Mouse (Mus musculus) heart, embryonic 15.5 days (tissue): ENCODE data around the gene Adgrg1. TPM values are rescaled to one million over a fixed set of nuclear protein-coding genes. Genes with fewer than 3 reads are reported as not detected.
A peak's percentile ranks its signal among the peaks of the same experiment; 100 is the strongest.

Experiments
- ATAC-seq: fragments of 200-750 bp; cut with Nextera tagmentation; replicated peaks from 2 replicates; pipeline ENCODE4 v1.8.0; 2017; ENCODE audit warnings: low read depth, moderate TSS enrichment; ENCODE audit not compliant: insufficient number of reproducible peaks, insufficient read depth, low FRiP score
- H3K27ac ChIP-seq: fragments of 300-500 bp; sonication (generic); 2 replicates; pipeline ENCODE4 v1.5.1; 2015; ENCODE audit warnings: mild to moderate bottlenecking, inconsistent platforms
- H3K27me3 ChIP-seq: fragments of 300-500 bp; sonication (generic); 2 replicates; pipeline ENCODE4 v1.6.1; 2015; ENCODE audit warnings: inconsistent platforms
- H3K36me3 ChIP-seq: fragments of 300-500 bp; sonication (generic); 2 replicates; pipeline ENCODE4 v1.6.1; 2015; ENCODE audit warnings: mild to moderate bottlenecking, inconsistent platforms
- H3K4me1 ChIP-seq: fragments of 300-500 bp; sonication (generic); replicated peaks from 2 replicates; pipeline ENCODE4 v1.6.1; 2015; ENCODE audit warnings: inconsistent platforms
- H3K4me2 ChIP-seq: fragments of 300-500 bp; sonication (generic); 2 replicates; pipeline ENCODE4 v1.6.1; 2015; ENCODE audit warnings: inconsistent platforms, mild to moderate bottlenecking, moderate library complexity
- H3K4me3 ChIP-seq: fragments of 300-500 bp; sonication (generic); 2 replicates; pipeline ENCODE4 v1.5.1; 2015; ENCODE audit warnings: mild to moderate bottlenecking, inconsistent platforms
- H3K9ac ChIP-seq: fragments of 300-500 bp; sonication (generic); 2 replicates; pipeline ENCODE4 v1.6.1; 2015; ENCODE audit warnings: mild to moderate bottlenecking, inconsistent platforms
- H3K9me3 ChIP-seq: fragments of 300-500 bp; sonication (generic); replicated peaks from 2 replicates; pipeline ENCODE4 v1.6.1; 2016; ENCODE audit warnings: inconsistent platforms
- WGBS: fragments of 180-500 bp; shearing (Covaris S2); methylation state at CpG from one replicate; pipeline ENCODE4 v1.1.7; 2015; ENCODE audit warnings: mixed read lengths; 5-methylcytosine and 5-hydroxymethylcytosine counted together
- polyA plus RNA-seq: library from polyadenylated mRNA; unstranded; fragments of >200 nt; fragmentation: Nextera tagmentation; extraction: Ambion mirVana; gene quantifications from 2 replicates; pipeline ENCODE4 v1.2.1, GENCODE M21; 2015

Adgrg1 gene
- polyA plus RNA-seq, 1 experiment from 2014 or later: 4.6 TPM

DNA sequence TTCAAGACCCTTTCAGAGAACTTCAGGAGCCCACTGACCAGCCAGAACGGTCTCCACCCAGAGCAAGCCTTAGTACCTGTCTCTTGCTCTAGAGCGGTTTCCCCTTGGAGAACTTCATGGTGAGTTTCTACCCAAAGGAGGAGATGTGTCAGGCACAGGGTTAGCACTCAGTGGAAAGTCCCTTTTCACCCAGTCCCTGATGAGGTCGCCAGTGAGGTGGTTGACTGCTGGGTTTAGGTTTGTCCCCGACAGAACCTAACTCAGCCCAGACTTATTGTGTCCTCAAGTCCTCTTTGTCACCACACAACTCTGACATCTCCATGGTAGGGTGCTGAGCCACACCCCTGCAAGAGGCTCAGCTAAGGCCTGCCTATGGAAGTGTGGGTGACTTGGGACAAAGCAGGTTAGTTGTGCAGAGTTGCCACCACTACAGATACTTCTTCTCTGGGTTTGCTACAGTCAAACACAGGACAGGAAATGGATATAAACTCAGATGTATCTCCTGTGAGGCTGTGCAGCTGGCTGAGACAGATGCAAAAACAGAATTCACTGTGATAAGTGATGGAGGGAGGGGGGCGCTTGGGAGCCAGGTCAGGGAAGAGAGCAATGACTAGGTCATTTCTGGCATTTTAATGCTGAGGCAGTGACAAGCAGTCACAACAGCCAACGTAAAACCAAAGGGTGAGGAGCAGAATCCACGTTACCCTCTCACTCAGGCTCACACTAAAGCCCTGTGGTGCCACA is 20.8 kb upstream of the Adgrg1 start:
- no peaks in the 10 kb centered on the region for H3K27me3 ChIP-seq
- no peak overlapping the region for H3K9ac ChIP-seq
- no peaks in the 10 kb centered on the region for H3K36me3 ChIP-seq
- 60% methylated on average over 7 of the region's 7 CpGs for whole genome bisulfite sequencing
- H3K4me1 ChIP-seq: peaks cover 27% of the 10 kb centered on the region
- H3K27ac ChIP-seq: peak overlapping the region; percentile 76
- no peak overlapping the region for H3K4me3 ChIP-seq
- H3K9me3 ChIP-seq: no peaks in the 10 kb centered on the region
- no peak overlapping the region for H3K4me2 ChIP-seq
- no peak for ATAC-seq

DNA sequence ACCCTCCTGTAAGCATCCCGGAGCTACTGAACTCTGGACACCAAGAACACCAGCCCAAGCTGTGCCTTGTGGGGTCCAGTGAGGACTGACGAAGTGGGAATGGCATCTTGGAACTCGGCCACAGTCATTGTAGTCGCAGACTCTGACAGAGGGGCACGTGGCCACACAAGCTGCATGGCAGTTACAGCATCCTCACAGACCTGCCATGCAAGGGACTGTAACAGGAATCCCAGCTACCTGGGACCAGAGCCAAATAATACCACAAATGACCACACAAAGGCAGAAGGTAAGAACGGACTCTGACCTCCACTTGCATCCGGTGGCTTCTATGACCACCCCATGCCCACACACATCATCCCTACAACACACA is 20.2 kb upstream of the Adgrg1 start:
- no peak overlapping the region for H3K9ac ChIP-seq
- H3K4me2 ChIP-seq: no peak overlapping the region
- H3K27ac ChIP-seq: peak overlapping the region; percentile 76
- H3K4me1 ChIP-seq: peaks cover 27% of the 10 kb centered on the region
- 38% methylated on average over 7 of the region's 7 CpGs for WGBS
- no peaks in the 10 kb centered on the region for H3K9me3 ChIP-seq
- H3K4me3 ChIP-seq: no peak overlapping the region
- ATAC-seq: peak; percentile 80
- H3K36me3 ChIP-seq: no peaks in the 10 kb centered on the region
- H3K27me3 ChIP-seq: no peaks in the 10 kb centered on the region

DNA sequence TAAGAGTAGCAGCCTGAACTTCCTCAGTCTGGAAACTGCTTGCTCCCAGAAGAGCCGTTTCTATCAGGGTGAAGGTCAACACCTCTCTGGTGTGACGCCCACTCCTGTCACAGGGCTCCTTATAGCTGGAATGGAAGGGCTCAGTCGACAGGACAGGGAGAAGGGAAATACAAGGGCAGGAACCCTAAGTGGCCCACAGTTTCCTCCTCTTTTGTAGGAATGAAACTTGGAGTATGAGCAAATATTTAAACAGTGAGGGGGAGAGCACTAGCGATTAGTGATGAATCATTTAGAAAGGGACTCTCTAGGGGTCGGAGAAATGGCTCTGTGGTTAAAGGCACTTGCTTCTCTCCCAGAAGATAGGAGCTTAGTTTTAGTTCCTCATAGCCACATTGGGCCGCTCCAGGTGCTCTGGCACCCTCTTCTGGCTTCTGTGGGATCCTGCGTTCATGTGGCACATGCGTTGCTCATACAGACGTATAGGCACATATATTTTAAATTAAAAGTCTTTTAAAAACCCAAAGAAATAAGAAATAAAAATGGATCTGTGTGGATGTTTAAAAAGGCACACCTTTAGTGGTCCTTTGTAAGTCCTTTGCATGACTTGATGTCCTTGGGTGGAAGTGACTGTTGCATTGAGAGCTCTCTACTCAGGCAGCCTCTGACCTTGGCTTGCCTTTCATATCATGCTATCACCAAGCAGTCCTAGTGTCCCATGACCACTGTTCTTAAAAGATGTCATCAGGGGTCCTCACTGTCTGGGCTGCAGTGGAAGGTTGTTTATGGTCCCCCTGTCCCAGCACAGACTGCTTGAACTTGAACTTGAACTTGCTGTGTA is 19.4 kb upstream of the Adgrg1 start:
- H3K4me1 ChIP-seq: peaks cover 25% of the 10 kb centered on the region
- no peaks in the 10 kb centered on the region for H3K27me3 ChIP-seq
- peak overlapping the region; percentile 76 for H3K27ac ChIP-seq
- no peak for ATAC-seq
- H3K4me2 ChIP-seq: no peak overlapping the region
- H3K36me3 ChIP-seq: no peaks in the 10 kb centered on the region
- H3K9ac ChIP-seq: no peak overlapping the region
- 19% methylated on average over 9 of the region's 9 CpGs for WGBS
- H3K4me3 ChIP-seq: no peak overlapping the region
- no peaks in the 10 kb centered on the region for H3K9me3 ChIP-seq

DNA sequence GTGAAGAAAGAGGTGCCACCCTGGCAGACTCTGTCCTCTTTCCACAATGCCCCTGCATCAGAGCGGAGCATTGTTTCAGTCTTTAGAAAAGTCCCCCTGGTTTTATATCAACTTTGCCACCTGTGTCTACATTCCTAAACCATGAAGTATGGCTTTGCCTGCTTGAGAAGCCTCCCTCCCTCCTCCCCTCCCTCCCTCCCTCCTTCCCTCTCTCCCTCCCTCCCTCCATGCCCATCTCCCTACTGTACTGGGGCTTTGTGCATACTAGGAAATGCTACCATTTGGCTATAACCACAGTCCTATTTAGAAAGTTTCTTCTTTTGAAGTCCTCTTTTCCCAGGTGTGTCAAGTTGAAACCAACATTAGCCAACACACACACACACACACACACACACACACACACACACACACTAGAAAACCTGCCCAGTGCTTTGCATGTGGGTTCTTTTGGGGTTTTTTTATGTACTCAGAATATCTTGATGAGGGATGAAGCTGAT is 18.4 kb upstream of the Adgrg1 start:
- 75% methylated on average over 1 of the region's 1 CpGs for WGBS
- no peak overlapping the region for H3K4me3 ChIP-seq
- no peak overlapping the region for H3K27ac ChIP-seq
- peaks cover 24% of the 10 kb centered on the region for H3K4me1 ChIP-seq
- no peaks in the 10 kb centered on the region for H3K9me3 ChIP-seq
- no peaks in the 10 kb centered on the region for H3K27me3 ChIP-seq
- H3K36me3 ChIP-seq: no peaks in the 10 kb centered on the region
- no peak overlapping the region for H3K4me2 ChIP-seq
- no peak overlapping the region for H3K9ac ChIP-seq
- ATAC-seq: no peak

DNA sequence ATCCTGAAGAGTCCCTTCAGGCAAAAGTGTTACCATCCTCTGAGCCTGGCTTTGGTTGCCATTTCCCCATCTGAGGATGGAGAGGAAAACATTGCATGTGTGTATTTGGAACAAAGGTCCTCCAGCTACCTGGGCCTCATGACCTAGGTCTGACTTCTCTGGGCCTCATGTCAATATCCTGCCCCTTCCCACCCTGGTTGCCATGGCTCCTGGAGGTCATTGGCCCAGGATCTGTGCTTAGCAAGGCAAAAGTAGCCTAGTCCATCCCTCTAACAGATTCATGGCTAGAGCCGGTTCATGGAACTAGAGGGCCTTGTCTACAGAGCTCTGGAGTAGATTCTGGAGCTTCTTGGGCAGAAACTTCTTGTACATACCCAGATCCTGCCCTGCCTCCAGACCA is 12.3 kb upstream of the Adgrg1 start:
- no peak overlapping the region for H3K4me2 ChIP-seq
- H3K4me1 ChIP-seq: peaks cover 4% of the 10 kb centered on the region; the same call in 1 of the 2 replicates
- no peak for ATAC-seq
- H3K27me3 ChIP-seq: no peaks in the 10 kb centered on the region
- H3K36me3 ChIP-seq: no peaks in the 10 kb centered on the region
- WGBS: 70% methylated on average over 1 of the region's 1 CpGs
- H3K4me3 ChIP-seq: no peak overlapping the region
- no peaks in the 10 kb centered on the region for H3K9me3 ChIP-seq
- H3K9ac ChIP-seq: no peak overlapping the region
- no peak overlapping the region for H3K27ac ChIP-seq

DNA sequence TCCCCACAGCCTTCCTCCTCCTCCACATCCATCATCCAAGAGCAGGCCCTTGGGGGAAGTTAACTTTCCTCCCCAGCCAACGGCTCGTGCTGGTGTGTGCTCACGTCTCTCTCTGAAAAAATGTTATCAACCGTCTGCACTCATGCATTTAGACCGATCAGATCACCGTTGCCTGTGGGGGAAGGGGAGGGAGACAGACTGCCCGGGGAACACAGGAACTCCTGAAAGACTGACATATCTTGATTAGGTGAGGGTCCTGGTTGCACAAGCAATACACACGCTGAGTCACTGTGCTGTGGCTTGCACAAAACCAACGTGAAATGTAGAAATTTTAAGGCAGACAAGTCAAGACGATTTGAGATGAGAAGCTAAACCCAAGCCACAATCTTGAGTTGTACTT is 9.7 kb upstream of the Adgrg1 start:
- H3K36me3 ChIP-seq: no peaks in the 10 kb centered on the region
- 15% methylated on average over 10 of the region's 10 CpGs for WGBS
- no peak overlapping the region for H3K9ac ChIP-seq

DNA sequence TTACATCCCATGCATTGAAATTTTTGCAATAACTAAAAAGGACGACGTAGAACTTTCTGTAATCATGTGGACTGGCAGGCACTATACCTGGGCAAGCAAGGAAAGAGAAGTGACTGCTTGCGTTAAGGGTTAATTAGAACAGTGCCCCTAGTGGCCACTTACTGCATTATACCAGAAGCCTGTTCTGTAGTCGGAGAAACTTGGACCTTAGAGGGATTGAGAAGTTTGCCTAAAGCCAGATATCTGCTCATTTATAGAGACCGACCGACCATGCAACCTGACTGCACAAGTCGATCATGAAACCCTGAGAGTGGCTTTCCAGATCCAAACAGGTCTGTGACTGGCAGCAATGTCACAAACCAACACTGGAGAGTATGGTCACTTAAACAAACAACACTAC is 8.0 kb upstream of the Adgrg1 start:
- H3K9me3 ChIP-seq: no peaks in the 10 kb centered on the region
- no peaks in the 10 kb centered on the region for H3K36me3 ChIP-seq
- H3K4me3 ChIP-seq: no peak overlapping the region
- no peak overlapping the region for H3K27ac ChIP-seq
- 23% methylated on average over 7 of the region's 7 CpGs for WGBS
- ATAC-seq: no peak
- no peak overlapping the region for H3K9ac ChIP-seq
- no peak overlapping the region for H3K4me2 ChIP-seq
- peaks cover 10% of the 10 kb centered on the region; the same call in 1 of the 2 replicates for H3K4me1 ChIP-seq
- no peaks in the 10 kb centered on the region for H3K27me3 ChIP-seq

More for the DNA sequence above, 9.7 kb upstream of the Adgrg1 start:
- Histone ChIP-seq H3K4me2 (no peak overlapping the region), H3K27me3 (no peaks in the 10 kb centered on the region), H3K9me3 (no peaks in the 10 kb centered on the region), H3K27ac (no peak overlapping the region), H3K4me1 (peaks cover 10% of the 10 kb centered on the region; the same call in 1 of the 2 replicates), H3K4me3 (no peak overlapping the region)
- ATAC-seq: no peak

DNA sequence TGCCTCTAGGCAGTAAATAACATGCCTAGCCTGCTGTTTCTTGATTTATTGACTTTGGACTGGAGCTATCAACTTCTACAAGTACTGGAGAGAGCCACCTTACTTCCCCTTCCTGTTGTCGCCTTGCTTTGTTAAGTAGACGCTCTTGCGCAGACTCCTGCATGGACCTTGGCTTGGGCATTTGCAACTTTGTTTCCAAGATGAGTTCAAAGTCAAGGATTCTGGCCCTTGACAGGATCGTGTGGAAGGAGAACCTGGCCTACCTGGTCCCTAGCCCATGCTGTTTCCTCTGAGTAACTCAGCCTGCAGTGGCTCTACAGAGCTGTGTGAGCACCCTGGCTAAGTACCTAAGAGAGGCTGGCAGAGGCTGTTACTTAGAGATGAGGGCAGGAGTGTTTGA is 7.5 kb upstream of the Adgrg1 start:
- H3K27ac ChIP-seq: no peak overlapping the region
- WGBS: 69% methylated on average over 4 of the region's 4 CpGs
- no peak for ATAC-seq
- no peak overlapping the region for H3K4me3 ChIP-seq
- H3K27me3 ChIP-seq: no peaks in the 10 kb centered on the region
- no peak overlapping the region for H3K9ac ChIP-seq
- H3K4me2 ChIP-seq: no peak overlapping the region
- H3K9me3 ChIP-seq: no peaks in the 10 kb centered on the region
- H3K36me3 ChIP-seq: no peaks in the 10 kb centered on the region
- peaks cover 10% of the 10 kb centered on the region; the same call in 1 of the 2 replicates for H3K4me1 ChIP-seq

DNA sequence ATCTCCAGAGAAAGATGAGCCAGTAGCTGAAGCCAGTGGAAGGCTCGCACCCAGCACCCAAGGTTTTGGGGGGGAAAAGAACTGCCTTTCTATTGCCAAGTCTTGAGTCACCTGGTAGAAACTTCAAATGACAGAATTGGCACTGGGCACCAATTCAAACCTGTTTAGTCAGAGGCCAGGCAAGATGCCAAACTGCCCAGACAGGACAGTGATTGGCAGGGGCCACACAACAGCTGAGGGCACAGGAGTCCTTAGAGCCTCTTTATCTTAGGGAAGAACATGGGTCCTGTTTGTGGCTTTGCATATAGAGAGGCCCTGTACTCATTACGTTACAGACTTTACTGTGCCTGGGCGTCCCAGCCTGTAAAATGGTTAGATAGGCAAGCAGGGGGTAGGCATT is 7.0 kb upstream of the Adgrg1 start:
- Histone ChIP-seq H3K9ac (no peak overlapping the region), H3K4me2 (no peak overlapping the region), H3K4me3 (no peak overlapping the region), H3K36me3 (no peaks in the 10 kb centered on the region), H3K4me1 (peaks cover 10% of the 10 kb centered on the region; the same call in 1 of the 2 replicates), H3K9me3 (no peaks in the 10 kb centered on the region), H3K27ac (no peak overlapping the region), H3K27me3 (no peaks in the 10 kb centered on the region)
- ATAC-seq: no peak; the same call in 1 of the 2 replicates
- 56% methylated on average over 3 of the region's 3 CpGs for WGBS

DNA sequence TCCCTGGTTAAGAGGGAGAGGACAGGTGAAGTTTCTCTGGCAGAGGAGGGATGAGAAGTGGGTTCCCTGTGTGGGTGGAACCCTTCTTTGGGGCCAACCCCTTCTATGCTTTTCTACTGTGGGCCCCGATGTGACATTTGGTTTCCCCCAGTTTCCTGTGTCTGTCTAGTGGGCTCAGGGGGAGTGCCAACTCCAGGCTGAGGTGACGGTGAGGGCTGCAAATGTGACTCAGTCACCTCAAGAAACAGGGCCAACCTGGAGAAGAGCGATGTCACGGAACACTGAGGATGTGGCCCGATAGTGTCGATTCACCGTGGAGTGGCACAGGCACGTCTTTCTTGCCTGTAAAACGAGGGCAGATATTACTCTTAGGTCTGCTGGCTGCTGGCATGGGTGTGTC is 1.3 kb upstream of the Adgrg1 start:
- H3K36me3 ChIP-seq: no peaks in the 10 kb centered on the region
- ATAC-seq: no peak
- WGBS: 84% methylated on average over 9 of the region's 9 CpGs

DNA sequence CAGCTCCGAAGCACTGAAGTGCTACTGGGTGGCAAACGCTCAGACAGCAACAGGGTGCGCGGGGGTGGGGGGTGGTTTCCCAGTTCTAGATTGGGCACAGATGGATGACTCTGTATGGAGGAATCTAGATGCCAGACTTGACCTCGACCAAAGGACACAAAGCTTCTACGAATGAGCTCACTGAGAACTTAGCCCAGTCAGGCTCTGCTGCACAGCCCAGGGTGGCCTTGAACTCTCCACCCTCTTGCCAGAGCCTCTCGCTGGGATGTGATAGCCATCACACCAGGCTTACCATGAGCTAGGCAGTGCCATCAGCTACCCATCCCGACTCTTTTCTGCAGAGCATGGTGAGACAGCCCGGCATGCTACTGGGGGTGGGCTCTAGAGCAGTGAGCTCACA is 765 bp upstream of the Adgrg1 start:
- Histone ChIP-seq H3K27me3 (0 out of 2 replicates have a peak, but pooled peaks cover 12% of the 10 kb centered on the region), H3K9me3 (no peaks in the 10 kb centered on the region), H3K4me2 (no peak overlapping the region), H3K9ac (no peak overlapping the region), H3K4me1 (peaks cover 17% of the 10 kb centered on the region), H3K36me3 (no peaks in the 10 kb centered on the region), H3K4me3 (no peak overlapping the region), H3K27ac (no peak overlapping the region)
- no peak for ATAC-seq
- WGBS: 78% methylated on average over 9 of the region's 9 CpGs

More for the DNA sequence above, 1.3 kb upstream of the Adgrg1 start:
- Histone ChIP-seq H3K9me3 (no peaks in the 10 kb centered on the region), H3K4me2 (no peak overlapping the region), H3K27ac (no peak overlapping the region), H3K27me3 (0 out of 2 replicates have a peak, but pooled peaks cover 12% of the 10 kb centered on the region), H3K9ac (no peak overlapping the region), H3K4me3 (no peak overlapping the region), H3K4me1 (peaks cover 13% of the 10 kb centered on the region)
